Mouse (Mus musculus) adrenal gland, postnatal 25 days (tissue): ENCODE measurements around the gene Ncapd3. TPM values are rescaled to one million over a fixed set of nuclear protein-coding genes. Genes with fewer than 3 reads are reported as not detected.
A peak's percentile ranks its signal among the peaks of the same experiment; 100 is the strongest.

Source experiments
- DNase-seq: peaks from one replicate; pipeline ENCODE4 v3.0.0; 2021; ENCODE audit warnings: mixed read lengths
- total RNA-seq: library from RNA; stranded (reverse); gene quantifications from 2 replicates; pipeline ENCODE4 v1.2.3, GENCODE M21; 2021

Gene Ncapd3
- total RNA-seq, 1 experiment from 2014 or later, result 21.5 TPM

DNA sequence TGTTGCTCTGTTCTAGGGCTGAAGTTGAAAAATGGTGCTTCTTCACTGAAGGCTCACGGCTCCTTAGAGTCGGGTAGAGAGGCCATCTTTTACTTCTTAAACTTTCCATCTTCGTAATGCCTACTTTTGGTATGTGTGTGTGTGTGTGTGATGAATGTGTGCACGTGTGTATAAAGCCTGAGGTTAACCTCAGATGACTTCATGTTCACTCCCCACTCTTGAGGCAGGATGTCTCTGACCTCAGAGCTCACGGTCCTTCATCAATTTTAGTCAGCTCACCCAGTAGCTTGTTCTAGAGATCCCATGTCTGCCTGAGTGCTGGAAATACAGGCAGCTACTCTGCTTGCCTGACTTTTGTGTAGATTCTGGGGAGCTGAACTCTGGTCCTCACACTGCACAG lies 13.9 kb downstream of the Ncapd3 start:
- no peak for DNase-seq

- DNase-seq, result no peak
Measured at GRCm38 (mm10) chr9:27049492-27049891, 19.5 kb downstream of the Ncapd3 start.

DNA sequence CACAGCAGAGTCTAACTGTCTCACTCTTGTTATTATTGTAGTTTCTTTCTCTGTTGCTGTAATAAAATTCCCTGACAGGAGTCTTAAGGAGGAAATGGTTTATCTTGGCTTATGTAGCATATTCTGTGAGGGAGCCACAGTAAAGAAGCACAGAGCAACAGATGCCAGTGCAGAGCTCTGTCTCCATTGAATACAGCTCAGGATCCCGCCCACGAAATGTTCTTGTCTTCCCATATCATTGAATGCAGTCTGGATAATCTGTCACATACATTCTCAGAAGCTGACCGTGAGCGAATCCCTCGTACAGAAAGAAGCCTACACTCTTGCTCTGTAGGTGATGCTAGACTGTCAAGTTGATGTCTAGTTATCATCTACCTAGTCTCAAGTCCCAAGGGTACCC lies 28.4 kb downstream of the Ncapd3 start:
- DNase-seq, result no peak

DNA sequence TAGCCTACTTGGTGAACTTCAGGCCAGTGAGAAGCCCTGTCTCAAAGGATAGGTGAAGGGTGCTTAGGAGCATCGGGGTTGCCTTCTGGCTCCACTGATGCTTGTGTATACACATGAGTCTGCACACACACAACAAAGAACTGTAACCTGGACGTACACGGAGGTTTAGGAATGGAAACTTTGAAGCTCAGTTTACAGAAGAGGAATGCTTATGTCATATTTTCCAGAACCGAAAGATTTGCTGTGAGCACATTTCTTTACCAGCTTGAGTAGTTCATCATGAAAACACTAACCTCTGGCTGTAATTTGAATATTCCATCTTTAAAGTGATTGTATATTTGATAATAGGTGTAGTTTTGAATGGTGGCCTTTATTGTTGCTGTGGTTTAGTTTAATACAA lies 40.9 kb downstream of the Ncapd3 start:
- no peak for DNase-seq

- DNase-seq, result no peak
Measured at GRCm38 (mm10) chr9:27074677-27075076, 44.7 kb downstream of the Ncapd3 start.

DNA sequence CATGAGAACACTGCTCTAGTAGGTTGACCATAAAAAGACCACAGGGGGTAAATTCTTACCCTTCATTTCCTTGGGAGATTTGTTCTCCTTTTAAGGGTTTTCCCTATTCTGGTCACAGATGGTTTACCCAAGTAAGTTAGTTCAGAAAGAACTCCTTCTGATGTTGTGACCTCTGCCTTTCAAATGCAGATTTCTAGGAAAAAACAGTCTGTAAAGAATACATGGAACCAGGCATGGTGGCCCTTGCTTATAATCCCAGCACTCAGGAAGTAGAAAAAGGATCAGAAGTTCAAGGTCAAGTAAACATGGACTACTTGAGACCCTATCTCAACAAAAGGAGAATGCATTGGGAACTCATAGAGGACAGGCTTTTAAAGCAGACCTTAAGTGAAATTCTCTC lies 45.8 kb downstream of the Ncapd3 start:
- no peak for DNase-seq

DNA sequence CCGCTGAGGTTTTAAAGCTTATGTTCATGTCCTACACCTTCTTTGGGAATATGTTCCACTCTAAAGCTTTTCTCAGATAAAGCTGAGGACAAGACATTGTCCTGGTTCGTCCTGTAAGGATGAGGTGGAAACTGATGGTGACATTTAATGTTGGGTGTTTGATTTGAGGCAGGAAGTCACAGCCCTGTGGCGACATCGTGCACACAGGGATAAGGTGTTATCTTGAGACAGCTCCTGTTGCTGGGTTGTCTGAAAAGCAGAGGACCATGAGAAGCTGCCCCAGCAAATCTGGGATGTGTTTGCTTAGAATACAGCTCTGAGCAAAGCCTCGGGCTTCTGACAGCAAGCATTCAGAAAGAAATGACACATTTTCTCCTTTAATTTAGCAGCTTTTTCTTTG lies 56.3 kb downstream of the Ncapd3 start:
- no peak for DNase-seq

- DNase-seq, result no peak
Measured at GRCm38 (mm10) chr9:27087402-27087801, 57.4 kb downstream of the Ncapd3 start.

GRCm38 (mm10) chr9:27090134-27090533 lies 60.2 kb downstream of the Ncapd3 start:
- no peak for DNase-seq

DNA sequence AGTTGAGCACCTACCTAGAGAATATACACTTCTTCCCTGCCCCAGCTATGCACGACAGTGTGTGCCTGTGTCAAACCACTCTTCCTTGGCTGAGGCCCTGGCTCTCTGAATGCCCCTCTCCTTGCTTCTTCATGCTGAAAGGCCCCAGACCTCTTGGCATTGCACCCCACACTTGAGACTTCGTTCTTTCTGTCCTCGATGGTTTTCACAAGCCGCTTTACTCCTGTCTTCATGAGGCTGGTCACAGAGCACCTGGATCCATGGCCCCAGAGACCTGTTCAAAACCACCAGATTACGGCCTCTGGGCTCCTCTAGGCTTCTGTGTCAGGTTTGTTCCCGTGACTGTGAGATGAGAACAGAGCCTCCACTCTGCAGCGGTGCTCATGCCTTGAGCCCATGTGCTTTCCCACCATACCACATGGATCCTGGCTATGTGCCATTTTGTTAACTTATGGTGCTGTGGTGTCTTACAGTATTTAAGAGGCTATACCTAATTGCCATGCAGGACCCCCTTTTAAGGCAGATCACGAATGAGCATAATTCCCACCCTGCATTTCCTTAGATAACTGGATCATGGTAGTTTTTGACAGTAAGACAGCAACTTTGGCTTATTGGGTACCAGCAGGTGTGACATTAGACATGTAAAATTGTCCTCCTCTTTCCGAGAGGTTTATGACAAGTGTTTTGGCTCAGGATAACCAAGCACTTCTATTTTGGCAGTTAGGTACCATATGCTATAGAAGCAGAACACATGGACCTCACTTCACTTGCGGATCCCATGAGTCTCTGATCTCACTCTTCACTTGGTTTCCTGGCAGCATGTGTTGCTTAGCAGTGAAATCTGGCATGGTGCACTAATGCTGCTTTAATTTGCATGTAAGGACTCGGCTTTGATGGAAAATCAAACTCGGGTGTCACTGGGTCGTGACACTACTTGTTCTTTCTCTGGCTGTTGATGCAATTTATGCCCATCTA lies 61.1 kb downstream of the Ncapd3 start:
- no peak for DNase-seq

GRCm38 (mm10) chr9:27092916-27093315 lies 62.9 kb downstream of the Ncapd3 start:
- no peak for DNase-seq

GRCm38 (mm10) chr9:27098092-27098491 lies 68.1 kb downstream of the Ncapd3 start:
- DNase-seq, result no peak

DNA sequence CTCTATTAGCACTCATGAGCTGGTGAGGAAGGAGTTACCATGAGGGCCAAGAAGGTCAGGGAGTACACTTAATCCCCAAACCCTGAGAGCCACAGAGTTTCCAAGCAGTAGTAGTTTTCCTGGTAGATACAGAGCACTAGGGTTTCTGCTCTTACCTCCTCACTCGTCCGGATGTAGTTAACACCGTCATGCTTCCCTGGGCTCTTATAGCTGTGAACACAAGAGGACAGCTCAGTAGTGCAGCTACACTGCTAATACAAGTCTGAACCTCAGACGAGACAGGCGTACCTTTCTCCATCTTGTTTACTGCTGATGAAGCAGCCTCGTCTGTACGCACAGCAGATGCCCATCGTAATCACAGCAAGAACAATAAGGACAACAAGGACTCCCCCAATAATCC lies 68.6 kb downstream of the Ncapd3 start:
- DNase-seq, result no peak

DNA sequence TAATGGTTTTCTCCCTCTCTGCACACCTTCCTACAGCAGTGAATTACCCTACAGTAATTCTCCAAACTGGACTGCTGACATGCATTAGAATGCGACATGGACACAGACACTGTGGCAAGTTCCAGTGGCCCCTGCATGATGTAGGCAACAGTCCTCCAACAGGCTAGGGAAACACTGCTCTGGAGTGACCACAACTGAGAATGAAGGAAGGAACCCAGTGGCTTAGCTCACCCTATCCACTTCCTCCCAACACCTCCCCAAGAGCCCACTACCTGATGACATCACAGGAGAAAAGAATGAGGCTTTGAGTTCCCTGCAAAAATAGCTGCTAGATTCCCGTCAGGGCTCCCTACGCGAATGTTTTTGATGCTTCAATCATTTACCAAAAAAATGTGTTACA lies 69.5 kb downstream of the Ncapd3 start:
- no peak for DNase-seq

DNA sequence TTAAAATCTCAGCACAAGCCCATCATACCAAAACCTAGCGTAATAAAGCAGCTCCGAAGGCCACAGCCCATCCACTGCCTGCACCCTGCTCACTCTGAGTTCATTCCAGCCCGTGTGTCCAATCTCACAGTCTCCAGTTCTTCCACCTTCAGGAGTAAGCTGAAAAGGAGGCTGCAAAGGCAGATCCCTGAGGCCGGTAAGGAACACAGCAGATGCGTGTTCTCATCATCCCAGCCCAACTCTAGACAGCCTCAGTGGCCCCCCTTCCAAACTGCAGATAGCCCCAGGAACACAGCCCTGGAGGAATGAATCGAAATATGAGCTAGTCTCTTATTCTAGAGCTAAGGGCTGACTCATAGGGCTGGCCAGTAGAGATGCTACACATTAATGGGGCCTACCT lies 71.5 kb downstream of the Ncapd3 start:
- DNase-seq, result no peak

- DNase-seq, result peak; percentile 37
Measured at GRCm38 (mm10) chr9:27106081-27106480, 76.1 kb downstream of the Ncapd3 start.

GRCm38 (mm10) chr9:27108451-27108850 lies 78.5 kb downstream of the Ncapd3 start:
- DNase-seq, result no peak

DNA sequence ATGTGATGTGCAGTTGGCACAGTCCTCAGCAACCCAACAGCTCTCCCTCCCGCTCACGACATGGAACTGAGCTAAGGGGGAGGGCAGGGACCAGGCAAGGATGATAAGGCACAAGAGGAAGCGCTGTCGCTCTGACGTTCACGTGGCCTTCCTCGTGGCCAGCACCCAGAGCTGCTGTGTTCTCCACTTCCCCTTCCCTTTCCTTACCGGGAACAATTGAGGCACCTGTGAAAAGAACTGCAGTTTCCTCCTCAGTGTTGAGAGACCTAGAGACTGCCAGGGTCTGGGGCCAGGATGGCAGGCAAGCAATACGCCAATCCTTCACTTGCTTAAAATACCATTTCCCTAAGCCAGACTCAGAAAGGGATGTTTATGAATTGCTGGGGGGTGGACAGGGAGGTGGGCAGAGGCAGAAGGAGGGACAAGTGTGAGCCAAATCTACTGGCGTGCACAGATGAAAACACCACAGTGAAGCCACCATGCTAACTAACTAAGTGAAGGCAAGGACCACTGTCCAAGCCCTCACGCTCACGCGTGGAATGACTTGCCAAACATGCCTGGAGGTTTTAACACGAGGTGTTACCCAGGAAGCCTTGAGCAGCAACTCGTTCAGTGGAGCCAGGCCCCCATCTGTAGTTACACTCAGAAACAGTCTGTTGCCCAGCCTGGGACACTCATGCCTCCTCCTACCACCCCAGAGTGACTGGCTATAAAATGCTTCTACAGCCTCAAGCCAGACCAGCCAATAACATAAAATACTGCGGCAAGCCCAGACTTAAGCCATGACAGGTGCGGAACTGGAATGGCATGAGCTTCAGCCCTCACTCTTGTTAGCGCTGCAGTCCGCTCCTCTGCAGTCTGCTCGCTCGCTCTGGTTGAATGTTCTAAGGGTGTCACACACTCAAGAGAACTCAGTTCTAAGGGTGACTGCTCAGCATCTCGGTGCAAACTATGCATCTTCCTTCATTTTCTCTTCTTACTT lies 79.8 kb downstream of the Ncapd3 start:
- peak; percentile 55 for DNase-seq

DNA sequence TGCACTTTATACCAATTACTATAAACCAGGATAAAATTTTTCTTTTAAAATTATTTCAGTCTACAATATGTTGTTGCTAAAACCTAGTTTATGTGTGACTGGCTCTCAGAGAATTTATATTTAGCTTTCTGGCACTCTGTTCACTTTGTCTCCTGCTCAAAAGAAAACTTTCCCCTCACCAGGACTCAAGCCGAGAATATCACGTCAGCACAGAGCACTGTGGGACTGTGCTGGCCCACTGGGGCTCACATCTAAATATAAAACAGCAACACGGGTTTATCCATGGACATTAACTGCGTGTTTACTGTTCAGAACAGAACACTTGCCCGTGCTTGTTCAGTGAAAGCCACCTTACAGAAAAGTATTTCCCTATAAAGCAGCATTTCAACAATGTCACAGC lies 80.7 kb downstream of the Ncapd3 start:
- DNase-seq, result no peak

DNA sequence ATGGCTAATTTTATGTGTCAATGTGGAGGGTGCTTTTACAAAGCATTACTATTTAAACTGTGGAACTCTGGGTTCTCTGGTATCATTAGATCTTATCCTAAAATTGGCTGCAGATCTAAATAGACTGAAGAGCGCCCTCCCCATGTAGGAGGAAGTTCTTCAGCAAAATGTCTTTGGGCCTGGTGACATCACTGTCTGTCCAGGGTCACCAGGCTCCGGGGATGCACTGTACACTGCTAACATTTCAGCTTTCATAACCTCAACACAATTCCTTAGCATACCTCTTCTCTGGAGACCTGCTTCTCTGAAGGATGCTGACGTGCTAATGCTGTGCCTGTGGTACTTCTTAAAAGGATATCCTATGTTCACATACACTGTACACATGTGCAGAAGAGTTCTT lies 81.8 kb downstream of the Ncapd3 start:
- DNase-seq, result no peak

DNA sequence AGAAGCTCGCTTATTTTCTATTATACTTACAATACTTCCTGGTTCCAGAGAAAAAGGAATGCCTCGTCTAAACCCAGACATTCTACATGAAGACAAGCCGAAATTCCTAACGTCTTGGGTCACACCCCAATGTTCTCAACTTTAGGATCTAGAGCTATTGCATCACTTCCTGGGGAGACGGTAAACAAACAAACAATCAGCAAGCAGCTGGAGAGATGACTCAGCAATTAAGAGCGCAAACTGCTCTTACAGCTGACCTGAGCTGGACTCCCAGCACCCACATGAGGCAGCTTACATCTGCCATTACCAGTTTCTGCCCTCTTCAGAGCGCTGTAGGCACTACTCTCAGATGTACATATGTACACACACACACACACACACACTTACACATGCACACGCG lies 91.3 kb downstream of the Ncapd3 start:
- no peak for DNase-seq

- no peak for DNase-seq
Measured at GRCm38 (mm10) chr9:27122076-27122475, 92.1 kb downstream of the Ncapd3 start.

GRCm38 (mm10) chr9:27122963-27123362 lies 93.0 kb downstream of the Ncapd3 start:
- DNase-seq, result no peak
